Mouse (Mus musculus): Measurements from ENCODE around the gene Ppp1r32.

Ppp1r32 gene

DNA sequence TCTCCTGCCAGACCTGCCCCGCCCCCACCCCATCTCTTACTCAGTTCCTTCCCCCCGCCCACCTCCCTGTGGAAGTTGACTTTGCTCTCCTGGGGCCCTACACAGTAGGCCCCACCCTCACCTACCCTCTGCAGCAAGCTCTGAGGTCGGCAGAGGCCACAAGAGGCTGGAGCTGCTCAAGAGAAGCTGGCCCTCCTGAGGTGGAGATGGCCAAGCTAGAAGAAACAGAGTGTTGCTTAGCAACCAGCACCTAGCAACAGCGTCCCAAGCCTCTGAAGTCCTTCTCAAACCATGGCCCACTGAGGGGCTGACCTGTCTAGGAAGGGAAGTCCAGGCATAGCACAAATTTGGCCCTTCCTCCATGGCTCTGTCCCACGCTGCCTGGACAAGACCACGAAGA, at the start of gene Ppp1r32:
Gene Ppp1r32, minus strand, starts transcription at position 226 of the 400 bp plus-strand sequence.
- DNase-seq (ENCODE audit: extremely low spot score, low spot score) = peak; percentile 52

DNA sequence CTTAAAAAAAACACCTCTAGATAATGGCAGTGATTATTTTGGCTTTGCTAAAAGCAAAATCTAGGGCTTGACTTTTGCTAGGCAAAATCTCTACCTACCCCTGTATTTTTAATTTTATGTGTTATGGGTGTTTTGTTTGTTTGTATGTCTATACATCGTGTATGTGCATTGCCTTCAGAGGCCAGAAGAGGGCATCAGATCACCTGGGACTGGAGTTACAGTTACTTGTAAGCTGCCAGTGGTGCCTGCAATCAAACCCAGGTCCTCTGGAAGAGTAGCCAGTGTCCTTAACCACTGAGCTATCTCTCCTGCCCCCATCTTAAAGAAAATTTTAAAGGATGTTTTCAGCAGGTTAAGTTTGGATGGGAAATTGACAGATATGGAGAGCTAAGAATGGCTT, 47.4 kb upstream of the Ppp1r32 start:
- DNase-seq (ENCODE audit: extremely low spot score, low spot score) = no peak

DNA sequence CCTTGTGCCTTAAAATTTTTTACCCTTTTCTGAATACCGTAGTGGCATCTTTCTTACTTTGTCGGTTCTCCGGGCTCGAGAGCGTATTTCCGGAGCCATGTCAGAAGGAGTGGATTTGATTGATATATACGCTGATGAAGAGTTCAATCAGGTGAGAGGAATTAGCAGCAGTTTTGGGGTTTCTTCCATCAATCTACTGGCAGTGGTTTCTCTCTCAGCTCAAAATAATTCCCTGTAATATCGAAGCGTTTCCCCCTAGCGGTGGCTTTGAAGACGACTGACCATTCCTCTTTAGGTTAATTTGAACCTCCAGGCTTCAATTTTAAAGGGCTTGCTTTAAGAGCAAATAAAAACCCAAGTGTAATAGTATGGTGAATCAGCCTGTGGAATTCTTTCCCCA, 43.2 kb upstream of the Ppp1r32 start, which contains the start of gene Sdhaf2:
Gene Sdhaf2, minus strand, starts transcription at position 233 of the 400 bp plus-strand sequence.
- DNase-seq (ENCODE audit: extremely low spot score, low spot score) = no peak

DNA sequence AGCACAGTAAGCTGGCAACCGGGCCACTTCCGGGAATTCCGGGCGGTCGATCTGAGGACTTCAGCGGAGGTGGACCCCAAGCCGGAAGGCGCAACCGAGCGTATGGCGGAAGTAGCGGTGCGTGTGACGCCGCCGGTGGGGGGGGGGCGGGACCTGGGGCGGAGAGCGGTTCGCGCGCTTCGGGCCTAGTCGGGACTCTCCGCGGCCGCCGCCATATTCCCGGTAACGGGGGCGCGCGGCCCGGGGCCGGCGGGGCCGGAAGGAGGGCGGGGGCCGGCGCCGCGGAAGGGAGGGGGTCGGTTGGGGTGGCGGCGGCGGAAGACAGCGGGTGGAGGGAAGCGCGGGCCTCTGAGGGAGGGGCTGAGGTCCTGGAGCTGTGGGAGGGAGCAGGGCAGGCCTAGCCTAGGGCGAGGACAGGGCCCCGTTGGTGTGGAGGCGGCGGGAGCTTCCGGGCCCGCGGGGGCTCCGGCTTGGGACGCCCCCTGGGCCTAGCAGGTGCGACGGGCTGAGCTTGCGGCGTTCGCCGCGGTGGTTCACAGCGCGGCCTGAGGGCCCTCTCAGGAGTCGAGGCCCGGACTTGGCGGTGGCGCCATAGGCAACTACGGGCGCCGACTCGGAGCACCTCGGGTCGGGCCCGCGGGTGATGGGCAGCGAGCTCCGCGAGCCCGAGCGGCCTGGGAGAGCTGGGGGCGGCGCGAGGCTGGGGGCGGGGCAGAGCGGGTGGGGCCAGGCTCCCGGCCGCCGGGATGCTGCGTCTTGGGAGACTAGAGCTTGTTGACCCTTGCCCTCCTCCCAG, 42.6 kb upstream of the Ppp1r32 start, which contains the start of gene Cpsf7:
Gene Cpsf7, plus strand, starts transcription at position 161 of the 796 bp plus-strand sequence.
- peak; percentile 96 for DNase-seq (ENCODE audit: extremely low spot score, low spot score)

DNA sequence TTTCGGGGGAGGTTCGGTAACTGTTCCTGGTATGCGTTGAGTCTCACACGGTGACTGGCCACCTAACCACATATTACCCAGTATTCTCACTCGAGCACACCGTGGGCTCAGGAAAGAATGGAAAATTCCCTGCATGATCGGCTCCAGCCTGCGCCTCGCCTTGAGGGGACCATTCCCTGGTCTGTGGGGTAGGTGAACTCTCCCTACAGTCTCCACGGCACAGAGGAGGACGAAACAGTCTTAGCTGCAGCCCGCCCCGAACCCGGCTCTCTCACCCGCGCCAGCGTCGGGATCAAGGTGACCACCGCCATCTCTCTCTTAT, 42.0 kb upstream of the Ppp1r32 start:
- no peak for DNase-seq (ENCODE audit: extremely low spot score, low spot score)

DNA sequence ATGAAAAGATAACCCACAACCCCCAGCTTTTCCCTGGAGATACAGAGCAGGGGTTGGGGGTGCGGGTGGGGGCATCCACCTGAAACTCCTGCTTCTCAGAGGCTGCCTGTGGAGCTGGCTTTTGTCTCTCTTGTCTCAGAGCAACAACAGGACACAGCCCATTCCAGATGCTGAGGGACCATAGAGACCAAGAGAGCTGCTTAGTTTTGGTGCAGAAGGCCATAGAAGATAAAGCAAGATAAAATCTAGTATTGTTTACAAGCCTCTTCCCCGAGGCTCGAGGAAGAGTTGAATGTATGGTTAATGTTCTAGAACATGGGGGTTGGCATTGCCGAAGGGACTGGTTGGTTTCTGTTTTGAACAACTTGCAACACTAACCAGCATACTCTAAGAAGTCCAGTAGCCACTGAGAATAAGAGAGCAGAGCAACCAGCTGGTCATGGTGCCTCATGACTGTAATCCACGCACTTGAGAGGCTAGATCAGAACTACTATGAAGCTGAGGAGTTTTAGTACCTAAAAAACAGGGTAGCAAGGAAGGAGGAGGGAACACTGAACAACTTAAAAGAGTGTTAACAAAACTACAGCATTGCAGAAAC, 40.9 kb upstream of the Ppp1r32 start:
- DNase-seq (ENCODE audit: extremely low spot score, low spot score) = no peak

- no peak for DNase-seq (ENCODE audit: extremely low spot score, low spot score)
Observed at GRCm38 (mm10) chr19:10521926-10522325, 39.2 kb upstream of the Ppp1r32 start.

DNA sequence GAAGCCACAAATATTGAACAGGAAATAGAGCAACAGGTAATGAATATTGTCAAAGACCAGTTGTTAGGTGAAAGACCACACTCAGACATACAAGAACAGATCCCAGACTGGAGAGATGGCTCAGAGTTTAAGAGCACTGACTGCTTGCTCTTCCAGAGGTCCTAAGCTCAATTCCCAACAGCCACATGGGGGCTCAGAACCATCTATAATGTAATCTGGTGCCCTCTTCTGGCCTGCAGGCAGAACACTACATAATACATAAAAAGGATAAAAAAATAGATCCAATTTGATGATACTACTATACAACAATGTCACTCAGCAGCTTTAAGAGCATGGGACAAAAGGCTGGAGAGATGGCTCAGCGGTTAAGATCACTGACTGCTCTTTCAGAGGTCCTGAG, 37.6 kb upstream of the Ppp1r32 start:
- no peak for DNase-seq (ENCODE audit: extremely low spot score, low spot score)

GRCm38 (mm10) chr19:10510759-10511330, 28.1 kb upstream of the Ppp1r32 start:
- no peak for DNase-seq (ENCODE audit: extremely low spot score, low spot score)

DNA sequence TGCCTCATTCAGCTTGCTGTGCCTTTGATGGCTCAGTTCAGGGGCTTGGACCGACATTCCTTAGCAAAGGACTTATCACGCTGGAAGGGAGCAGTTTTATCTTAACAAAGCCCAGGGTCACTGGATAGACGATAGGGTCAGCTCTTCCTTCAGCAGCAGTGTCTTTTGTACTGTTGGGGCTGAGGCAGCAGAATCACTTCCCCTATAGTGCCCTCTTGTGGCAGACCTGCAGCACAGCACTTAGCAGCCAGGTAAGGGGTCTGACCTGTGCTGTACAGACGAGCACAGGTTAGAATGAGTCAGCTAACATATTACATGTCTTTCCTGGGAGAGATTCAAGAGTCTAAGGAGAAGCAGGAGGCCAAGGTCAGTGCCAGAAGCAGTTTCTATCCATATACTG, 19.8 kb upstream of the Ppp1r32 start:
- peak; percentile 61 for DNase-seq (ENCODE audit: extremely low spot score, low spot score)

GRCm38 (mm10) chr19:10500581-10500980, 17.9 kb upstream of the Ppp1r32 start:
- no peak for DNase-seq (ENCODE audit: extremely low spot score, low spot score)

DNA sequence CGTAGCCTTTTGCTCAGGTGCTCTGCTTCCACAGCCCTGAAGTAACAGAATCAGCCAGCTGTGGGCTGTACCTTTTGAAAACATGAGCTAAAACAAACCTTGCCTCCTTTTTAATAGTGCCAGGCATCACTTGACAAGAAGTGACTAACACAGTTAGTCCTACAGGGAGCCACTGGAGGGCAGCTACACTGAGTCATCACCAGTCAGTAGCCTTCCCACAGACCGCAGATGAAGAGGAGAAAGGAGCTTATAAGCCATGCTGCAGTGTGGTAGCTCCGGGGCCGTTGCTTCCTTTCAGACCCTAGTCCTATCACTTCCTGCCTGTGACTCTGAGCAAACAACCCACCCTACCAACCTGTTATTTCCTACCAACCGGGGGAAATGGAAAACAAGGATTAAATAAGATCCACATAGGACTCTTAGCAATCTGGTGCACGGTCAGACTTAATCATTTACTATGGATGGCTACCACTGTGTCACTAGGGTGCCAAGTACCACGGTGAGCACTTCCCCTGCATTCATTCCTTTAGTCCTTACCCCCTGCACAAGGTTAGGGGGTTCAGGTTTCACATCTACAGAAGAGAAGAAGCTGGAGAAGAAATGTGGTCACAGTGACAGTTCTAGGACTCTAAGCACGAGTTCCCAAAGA, 14.9 kb upstream of the Ppp1r32 start:
- no peak for DNase-seq (ENCODE audit: extremely low spot score, low spot score)

DNA sequence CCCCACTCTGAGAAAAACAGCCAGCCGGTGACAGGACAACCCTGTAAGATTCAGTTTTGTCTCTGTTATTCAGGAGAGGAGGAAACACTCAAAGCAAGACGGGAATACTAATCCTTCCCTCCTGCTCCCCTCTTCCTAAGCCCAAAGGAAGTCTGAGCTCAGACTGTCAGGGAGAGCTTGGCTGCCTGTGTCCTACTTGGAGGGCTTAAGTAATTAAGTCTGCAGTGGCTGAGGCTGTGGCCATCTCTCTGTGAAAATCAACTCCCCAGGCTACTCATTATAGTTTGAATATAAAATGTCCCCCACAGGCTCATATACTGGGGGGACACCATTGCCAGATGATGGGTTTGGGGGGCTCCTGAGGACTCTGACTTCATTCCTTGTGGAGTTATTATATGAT, 14.2 kb upstream of the Ppp1r32 start:
- DNase-seq (ENCODE audit: extremely low spot score, low spot score) = no peak

GRCm38 (mm10) chr19:10495670-10496069, 12.9 kb upstream of the Ppp1r32 start:
- DNase-seq (ENCODE audit: extremely low spot score, low spot score) = no peak

DNA sequence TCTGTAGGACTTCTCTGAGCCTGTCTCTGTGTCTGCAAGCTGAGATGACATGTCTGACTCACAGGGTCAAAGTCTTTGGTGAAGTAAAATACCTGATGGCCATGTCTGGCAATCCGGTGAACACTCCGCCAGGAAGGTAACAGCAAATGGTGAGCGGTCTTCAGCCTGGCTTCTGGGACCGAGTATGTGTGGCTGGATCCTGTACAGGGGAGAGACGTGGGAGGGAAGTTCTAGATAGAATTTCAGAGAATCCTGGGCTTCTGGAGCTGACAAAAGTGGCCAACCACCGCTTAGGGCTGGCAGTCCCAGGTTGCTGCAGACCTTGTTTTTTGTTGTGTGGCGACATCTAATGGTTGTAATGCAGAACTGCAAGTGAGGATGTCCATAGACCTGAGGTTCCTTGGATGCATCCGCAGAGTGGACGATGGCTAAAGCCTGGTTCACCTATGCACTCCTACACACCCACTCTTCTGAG, 3.6 kb upstream of the Ppp1r32 start:
- DNase-seq (ENCODE audit: extremely low spot score, low spot score) = peak; percentile 66

- DNase-seq (ENCODE audit: extremely low spot score, low spot score) = no peak
Observed at GRCm38 (mm10) chr19:10479541-10479940, 3.2 kb downstream of the Ppp1r32 start.

DNA sequence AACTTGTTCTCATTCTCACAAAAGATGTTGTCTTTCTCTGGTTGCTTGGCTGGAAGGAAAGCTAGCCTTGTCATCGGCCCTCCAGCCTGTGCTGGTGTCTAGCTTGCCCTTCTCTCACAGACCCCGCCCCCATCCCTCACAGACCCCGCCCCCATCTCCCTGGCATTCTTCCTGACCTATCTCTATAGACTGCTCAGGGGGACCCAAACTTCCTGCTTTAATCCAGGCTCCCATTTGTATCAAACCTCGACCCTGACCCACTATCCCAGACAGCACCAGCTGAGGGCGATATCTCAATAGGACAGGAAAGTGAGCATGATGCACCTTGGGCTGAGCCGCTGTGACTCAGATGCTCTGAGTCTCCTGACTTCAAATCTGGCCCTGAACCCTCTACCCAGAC, 8.9 kb downstream of the Ppp1r32 start:
- DNase-seq (ENCODE audit: extremely low spot score, low spot score) = no peak

DNA sequence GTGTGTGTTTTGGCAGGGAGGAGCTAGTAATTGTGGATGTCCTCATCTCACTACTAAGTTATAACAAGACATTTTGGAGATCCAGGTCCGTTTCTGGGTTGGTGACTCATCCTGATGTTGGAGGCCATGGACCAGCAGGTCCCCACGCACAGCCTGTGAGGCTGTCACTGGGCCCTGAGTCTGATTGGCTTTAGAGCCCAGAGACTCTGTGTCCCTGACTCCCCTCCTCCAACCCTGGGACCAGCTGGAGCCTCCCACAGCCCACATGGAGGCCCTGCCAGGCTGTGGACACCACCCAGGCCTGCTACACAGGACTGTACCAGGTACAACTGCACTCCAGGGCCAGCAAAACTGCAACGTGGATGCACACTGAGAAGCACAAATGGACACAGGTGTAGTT, 9.8 kb downstream of the Ppp1r32 start:
- no peak for DNase-seq (ENCODE audit: extremely low spot score, low spot score)

DNA sequence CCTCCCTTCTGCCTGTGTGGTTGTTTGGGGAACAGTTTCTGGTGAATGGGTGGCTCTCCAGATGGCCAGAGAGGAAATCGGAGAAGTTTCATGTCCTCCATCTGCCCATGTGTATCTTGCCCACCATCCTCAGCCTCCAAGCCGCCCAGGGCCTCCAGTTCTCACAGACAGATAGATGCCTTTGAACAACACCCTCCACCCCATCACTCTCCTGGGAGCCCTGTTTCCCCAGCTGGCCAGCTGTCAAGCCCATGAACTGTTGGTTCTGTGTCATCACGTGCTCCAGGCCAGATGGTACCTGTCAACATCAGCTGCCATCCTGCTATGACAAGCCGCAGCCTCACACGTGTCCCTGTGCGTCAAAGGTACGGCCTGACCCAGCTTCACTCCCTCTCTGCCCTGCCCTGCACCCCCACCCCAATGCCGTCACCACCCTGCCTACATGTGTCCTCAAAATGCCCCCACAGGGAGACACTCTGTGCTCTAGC, 13.5 kb downstream of the Ppp1r32 start:
- no peak for DNase-seq (ENCODE audit: extremely low spot score, low spot score)

- no peak for DNase-seq (ENCODE audit: extremely low spot score, low spot score)
Observed at GRCm38 (mm10) chr19:10464427-10464826, 18.3 kb downstream of the Ppp1r32 start.

- DNase-seq (ENCODE audit: extremely low spot score, low spot score) = no peak
Observed at GRCm38 (mm10) chr19:10461584-10461983, 21.1 kb downstream of the Ppp1r32 start.

DNA sequence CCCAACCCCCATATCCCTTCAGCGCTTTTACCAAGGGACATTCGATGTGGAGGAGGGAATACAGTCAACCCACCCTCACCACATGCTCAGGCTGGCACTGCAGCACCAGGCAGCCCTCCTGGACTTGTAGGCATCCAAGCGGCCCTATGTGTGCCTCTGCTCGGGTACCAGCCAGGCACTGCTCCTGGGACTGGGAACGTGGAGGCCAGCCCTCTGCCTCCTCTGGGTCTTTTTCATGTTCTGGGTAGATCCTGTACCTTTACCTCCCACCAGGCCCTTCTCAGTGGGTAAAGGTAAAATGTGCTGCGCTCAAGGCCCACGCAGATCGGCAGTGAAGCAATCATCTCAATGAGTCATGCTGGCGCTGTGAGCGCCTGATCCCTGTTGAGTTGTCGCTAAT, 22.8 kb downstream of the Ppp1r32 start:
- no peak for DNase-seq (ENCODE audit: extremely low spot score, low spot score)

Data from neural tube, embryonic 10.5 days (tissue).